In genomic region chr12:109475501-109475900, GRCm38 (mm10) we compare ENCODE assay signal across 1 mouse cellular context.
A peak's percentile ranks its signal among the peaks of the same experiment; 100 is the strongest.
TF ChIP-seq lines count a peak whose summit lies in the region.

No protein-coding gene starts in this region.

TF ChIP-seq in MEL, 35 proteins besides CTCF, POLR2A, EP300 and RAD21 (continued from another document):
- TF ChIP-seq NELFE (IDR thresholded peaks at IDR 0.05; ENCODE audit: low read depth, low read length): no peak
- no peak for TF ChIP-seq SMC3 (IDR thresholded peaks at IDR 0.05; ENCODE audit: low read depth, low read length)
- peak; percentile 23; the same call in 1 of the 2 replicates for TF ChIP-seq ETS1 (IDR thresholded peaks at IDR 0.05; ENCODE audit: low read depth, low read length)
- TF ChIP-seq POLR2AphosphoS2 (IDR thresholded peaks at IDR 0.05; ENCODE audit: low read length): no peak
- no peak for TF ChIP-seq USF1 (IDR thresholded peaks at IDR 0.05; ENCODE audit: low read depth, low read length)
- no peak for TF ChIP-seq TBP (IDR thresholded peaks at IDR 0.05; ENCODE audit: low read depth, low read length)
- no peak for TF ChIP-seq MAX (IDR thresholded peaks at IDR 0.05; ENCODE audit: low read length)
